Mouse (Mus musculus) natural killer cell, adult 2 months (primary cell): ENCODE measurements around the gene St8sia2.
A peak's percentile ranks its signal among the peaks of the same experiment; 100 is the strongest.

Experiments
- DNase-seq, 2 experiments: peaks; one replicate each; pipeline ENCODE4 v3.0.0; 2022; ENCODE audit warnings: low spot score in 2 of 2

St8sia2 gene

GRCm38 (mm10) chr7:74013601-74014175 lies at the start of gene St8sia2:
Gene St8sia2, minus strand, starts transcription at chr7:74013690.
- DNase-seq = no peak

- no peak for DNase-seq
Measured at GRCm38 (mm10) chr7:74061076-74061475, 47.6 kb upstream of the St8sia2 start.

- no peak for DNase-seq
Measured at GRCm38 (mm10) chr7:74060306-74060946, 46.9 kb upstream of the St8sia2 start.

- no peak for DNase-seq
Measured at GRCm38 (mm10) chr7:74059684-74060083, 46.2 kb upstream of the St8sia2 start.

DNA sequence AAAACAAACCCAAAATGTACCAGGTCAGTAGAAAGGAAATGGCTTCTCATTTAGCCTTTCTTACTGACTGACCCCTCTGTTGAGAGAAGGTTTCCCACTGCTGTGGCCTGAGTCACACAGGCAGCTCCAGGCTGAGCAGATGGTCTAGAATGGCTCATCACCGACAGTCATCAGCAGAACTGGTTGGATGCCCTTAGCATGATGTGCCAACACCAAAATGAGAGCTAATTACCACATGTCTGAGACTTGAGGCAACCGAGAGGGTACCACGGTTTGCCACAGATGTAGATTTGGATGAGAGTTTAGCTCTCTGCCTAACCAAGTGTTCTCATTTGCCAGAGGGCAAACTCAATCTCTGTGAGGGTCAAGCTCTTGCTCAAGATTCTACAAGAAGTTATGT lies 42.3 kb upstream of the St8sia2 start:
- no peak for DNase-seq

DNA sequence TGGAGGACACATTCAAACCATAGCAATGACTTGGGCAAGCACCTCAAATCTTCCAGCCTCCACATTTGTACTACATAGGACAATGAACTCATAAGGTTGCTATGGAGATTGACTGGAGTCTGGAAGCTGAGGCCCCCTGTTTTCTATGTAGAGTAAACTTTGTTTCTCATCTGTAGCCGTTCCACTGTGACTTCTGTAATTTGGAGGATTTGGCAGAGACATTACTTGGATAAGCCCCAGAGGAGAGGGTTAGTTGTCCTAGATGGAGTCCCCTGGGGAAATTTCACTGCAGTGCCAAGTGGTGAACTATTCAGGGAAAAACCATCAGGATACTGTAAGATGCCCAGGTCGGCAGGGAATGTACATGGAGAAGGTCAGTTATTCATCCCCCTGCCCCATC lies 34.1 kb upstream of the St8sia2 start:
- no peak for DNase-seq

GRCm38 (mm10) chr7:74045166-74045957 lies 31.9 kb upstream of the St8sia2 start:
- no peak for DNase-seq

DNA sequence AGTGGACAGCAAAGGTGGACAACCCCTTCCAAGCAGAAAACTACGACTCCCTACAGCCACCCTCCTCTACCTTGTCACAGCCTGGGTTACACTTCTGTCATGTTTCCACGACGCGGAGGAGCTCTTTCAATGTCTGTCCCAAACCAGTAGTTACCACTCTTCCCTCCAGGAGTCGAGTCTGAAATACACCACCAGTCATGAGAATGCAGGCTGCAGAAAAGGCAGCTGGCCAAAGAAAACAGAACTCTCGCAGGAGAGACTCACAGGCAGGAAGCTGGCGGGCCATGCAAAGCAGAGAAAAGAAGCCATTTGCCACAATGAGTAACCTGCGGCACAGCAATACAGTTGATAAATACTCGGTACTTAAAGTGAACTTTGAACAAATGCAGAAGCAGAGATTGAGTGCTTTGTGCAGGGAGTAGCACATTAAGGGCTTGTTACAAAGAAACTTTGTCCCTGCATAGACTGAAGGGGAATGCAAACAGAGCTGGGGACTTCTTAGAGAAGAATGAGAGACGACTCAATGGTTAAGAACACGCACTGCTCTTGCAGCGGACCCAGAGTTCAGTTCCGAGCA lies 30.2 kb upstream of the St8sia2 start:
- no peak for DNase-seq

DNA sequence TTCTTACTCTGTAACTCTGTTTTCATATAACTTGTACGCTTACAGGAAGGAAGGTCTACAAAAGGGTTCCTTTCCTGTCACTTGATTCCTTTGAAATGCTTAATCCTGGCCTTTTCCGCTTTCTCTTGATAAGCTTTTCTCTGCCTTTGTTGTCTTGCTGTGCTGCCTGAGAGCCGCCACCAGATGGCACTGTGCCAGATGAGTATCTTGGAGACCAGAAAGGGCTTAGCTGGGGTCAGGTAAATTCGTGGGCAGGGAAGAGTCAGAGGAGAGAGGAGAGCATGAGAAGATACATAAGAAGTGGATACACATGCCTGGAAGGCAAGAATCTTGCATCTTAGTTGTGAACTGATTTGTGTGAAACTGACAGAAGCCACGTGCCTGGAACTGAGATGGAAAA lies 11.5 kb upstream of the St8sia2 start:
- DNase-seq = peak in 1 of 2 experiments; percentile 16

DNA sequence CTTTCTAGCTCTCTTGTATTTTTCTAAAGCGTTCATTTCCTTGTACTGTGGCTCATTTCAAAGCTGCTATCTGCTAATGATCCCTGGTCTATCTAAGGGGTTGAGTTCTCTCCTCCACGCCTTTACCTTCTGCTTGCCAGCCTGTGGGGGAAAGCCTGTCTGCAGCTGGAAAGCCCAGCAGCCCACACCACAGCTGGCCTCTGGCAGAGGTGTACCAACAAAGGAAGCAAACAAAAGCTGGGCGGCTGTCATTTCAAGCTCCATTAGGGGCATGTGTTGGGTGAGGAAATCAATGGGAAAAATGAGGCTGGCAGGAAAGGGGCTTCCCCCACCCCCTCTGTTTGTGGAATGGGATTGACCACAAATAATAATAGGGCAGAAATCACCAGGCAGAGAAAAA lies 10.7 kb upstream of the St8sia2 start:
- DNase-seq = no peak

GRCm38 (mm10) chr7:74022571-74022970 lies 9.1 kb upstream of the St8sia2 start:
- no peak for DNase-seq

- DNase-seq = no peak
Measured at GRCm38 (mm10) chr7:74021771-74022170, 8.3 kb upstream of the St8sia2 start.

GRCm38 (mm10) chr7:74016613-74017012 lies 3.1 kb upstream of the St8sia2 start:
- DNase-seq = no peak

- DNase-seq = no peak
Measured at GRCm38 (mm10) chr7:74012858-74013600, 461 bp downstream of the St8sia2 start.

DNA sequence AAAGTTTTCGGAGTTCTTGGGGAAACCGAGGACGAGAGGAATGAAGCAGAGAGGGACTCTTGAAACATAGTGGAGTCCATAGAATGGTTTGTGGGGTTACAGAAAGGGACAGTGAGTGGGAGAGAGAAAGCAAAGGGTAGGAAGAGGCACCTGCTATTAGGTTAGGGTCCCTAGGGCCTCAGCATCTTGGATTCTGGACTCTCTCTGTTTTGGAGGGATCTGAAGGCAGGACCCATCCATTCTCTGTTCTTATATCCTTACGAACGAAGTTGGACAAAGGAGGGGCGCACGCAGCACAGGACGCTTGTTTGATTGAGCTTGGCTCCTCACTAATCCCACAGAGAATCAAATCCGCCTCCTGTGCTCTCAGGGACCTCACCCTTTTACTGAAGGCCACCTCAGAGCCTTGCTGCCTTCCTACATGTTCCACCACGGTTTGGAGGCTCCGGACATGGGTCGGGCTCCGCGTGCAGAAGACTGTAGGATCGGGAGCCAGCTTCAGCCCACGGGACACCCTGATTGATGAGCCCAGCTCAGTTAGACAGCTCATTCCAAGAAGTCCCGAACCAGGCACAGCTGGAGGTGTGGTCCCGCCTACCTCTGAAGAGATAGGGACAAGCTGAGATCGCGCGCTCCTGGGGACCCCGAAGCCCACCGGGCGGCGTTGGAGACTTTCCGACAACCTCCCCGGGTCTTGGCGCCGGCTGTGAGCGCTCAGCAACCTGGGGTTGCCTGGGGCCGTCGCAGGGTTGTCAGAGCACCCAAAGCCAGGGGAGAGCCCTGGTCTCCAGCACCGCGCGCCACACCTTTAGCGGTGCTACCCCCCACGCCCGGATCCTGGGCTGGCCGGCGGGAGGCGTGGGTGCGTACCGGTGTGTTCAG lies 1.3 kb downstream of the St8sia2 start:
- no peak for DNase-seq

GRCm38 (mm10) chr7:74008946-74009542 lies 4.4 kb downstream of the St8sia2 start:
- no peak for DNase-seq

DNA sequence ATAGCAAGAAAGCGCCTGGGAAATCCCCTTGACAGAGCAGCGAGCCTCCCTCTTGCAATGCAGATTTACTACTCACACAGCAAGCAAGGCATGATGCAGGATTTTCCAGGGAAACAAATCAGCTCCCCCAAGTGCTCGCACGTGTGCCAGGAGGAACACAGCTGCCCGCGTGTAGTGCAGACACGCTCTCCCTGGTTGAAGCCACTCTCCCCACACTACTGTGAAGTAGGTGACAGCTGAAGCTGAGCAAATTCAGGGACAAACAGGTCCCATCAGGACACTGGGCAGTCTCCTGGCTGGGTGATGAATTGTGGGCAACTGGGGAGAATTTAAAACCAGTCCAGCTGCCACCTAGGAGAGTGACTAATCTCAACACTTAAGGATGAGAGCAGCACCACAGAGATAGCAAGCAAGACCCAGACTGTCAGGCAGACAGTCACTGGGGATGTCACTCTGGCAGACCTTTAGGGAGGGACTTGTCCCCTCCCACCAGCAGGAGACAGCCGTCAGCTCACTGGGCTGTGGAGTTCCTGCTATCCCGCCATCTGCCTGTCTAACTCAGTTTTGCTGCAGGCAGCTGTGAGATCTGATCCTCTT lies 6.6 kb downstream of the St8sia2 start:
- no peak for DNase-seq

GRCm38 (mm10) chr7:74006364-74006763 lies 7.1 kb downstream of the St8sia2 start:
- no peak for DNase-seq

- no peak for DNase-seq
Measured at GRCm38 (mm10) chr7:74000743-74001510, 12.6 kb downstream of the St8sia2 start.
